Mouse (Mus musculus) liver, postnatal 0 days (tissue): ENCODE measurements around the gene Hnrnpll. TPM values are rescaled to one million over a fixed set of nuclear protein-coding genes. Genes with fewer than 3 reads are reported as not detected.

Source experiments
- ATAC-seq: fragments of 200-750 bp; cut with Nextera tagmentation; 2 replicates; pipeline ENCODE4 v1.8.0; 2017; ENCODE audit warnings: mild to moderate bottlenecking, moderate library complexity
- DNase-seq: peaks from one replicate; pipeline ENCODE4 v3.0.0-alpha.2; 2016
- H3K27ac ChIP-seq: fragments of 300-500 bp; sonication (generic); 2 replicates; pipeline ENCODE4 v1.5.1; 2014; ENCODE audit warnings: antibody characterized with exemption, moderate library complexity, mild to moderate bottlenecking, low read depth
- H3K27me3 ChIP-seq: fragments of 300-500 bp; sonication (generic); 2 replicates; pipeline ENCODE4 v1.6.1; 2014; ENCODE audit warnings: low read length, control low read depth, mixed read lengths; ENCODE audit not compliant: insufficient read depth
- H3K36me3 ChIP-seq: fragments of 300-500 bp; sonication (generic); replicated peaks from 2 replicates; pipeline ENCODE4 v1.6.1; 2014; ENCODE audit warnings: mild to moderate bottlenecking, control low read depth, low read length, moderate library complexity, mixed read lengths; ENCODE audit not compliant: insufficient read depth
- H3K4me1 ChIP-seq: fragments of 300-500 bp; sonication (generic); 2 replicates; pipeline ENCODE4 v1.6.1; 2014; ENCODE audit warnings: antibody characterized with exemption, mild to moderate bottlenecking, control low read depth; ENCODE audit not compliant: insufficient read depth
- H3K4me2 ChIP-seq: fragments of 300-500 bp; sonication (generic); 2 replicates; pipeline ENCODE4 v1.6.1; 2014; ENCODE audit warnings: low read depth, mild to moderate bottlenecking, low read length, moderate library complexity, mixed read lengths
- H3K4me3 ChIP-seq: fragments of 300-500 bp; sonication (generic); 2 replicates; pipeline ENCODE4 v1.5.1; 2014; ENCODE audit warnings: low read depth, low read length
- H3K9ac ChIP-seq: fragments of 300-500 bp; sonication (generic); replicated peaks from 2 replicates; pipeline ENCODE4 v1.6.1; 2014; ENCODE audit warnings: mild to moderate bottlenecking, moderate library complexity
- H3K9me3 ChIP-seq: fragments of 300-500 bp; sonication (generic); 2 replicates; pipeline ENCODE4 v1.6.1; 2016; ENCODE audit warnings: mild to moderate bottlenecking, control low read depth, low read length, mixed read lengths
- CTCF ChIP-seq: sonication (generic); IDR thresholded peaks from 2 replicates; pipeline ENCODE4 v1.5.1; 2016; ENCODE audit warnings: antibody characterized with exemption, low read depth
- EP300 ChIP-seq: IDR thresholded peaks from 2 replicates; pipeline ENCODE4 v1.6.1; 2016; ENCODE audit warnings: antibody characterized with exemption, low read depth, mild to moderate bottlenecking
- WGBS: fragments of 180-500 bp; shearing (Covaris S2); extraction: QIAGEN DNeasy Blood & Tissue Kit; methylation state at CpG from one replicate; pipeline ENCODE4 v1.1.7; 2014; ENCODE audit not compliant: insufficient replicate concordance; 5-methylcytosine and 5-hydroxymethylcytosine counted together
- polyA plus RNA-seq: library from polyadenylated mRNA; unstranded; fragments of >200 nt; fragmentation: Nextera tagmentation; extraction: Ambion mirVana; gene quantifications from 2 replicates; pipeline ENCODE4 v1.2.1, GENCODE M21; 2015

Hnrnpll gene
- polyA plus RNA-seq: 13.4 and 14.9 TPM in 2 replicates

GRCm38 (mm10) chr17:80061783-80062619 lies at the start of gene Hnrnpll:
Gene Hnrnpll (minus strand): TSS chr17:80062334.
- no peak for TF ChIP-seq CTCF
- TF ChIP-seq EP300: peak; percentile 75; the same call in 1 of the 2 replicates
- H3K9me3 ChIP-seq: no peaks in the 10 kb centered on the region
- peak; percentile 96 for ATAC-seq
- H3K9ac ChIP-seq: peak within 1 kb of the TSS; percentile 97
- H3K36me3 ChIP-seq: no peaks in the 10 kb centered on the region
- DNase-seq: peak; percentile 97
- peak within 1 kb of the TSS; percentile 99 for H3K27ac ChIP-seq
- no peaks in the 10 kb centered on the region for H3K27me3 ChIP-seq
- H3K4me3 ChIP-seq: peak within 1 kb of the TSS; percentile 95
- WGBS: 1% methylated on average over 81 of the region's 97 CpGs
- H3K4me2 ChIP-seq: peak within 1 kb of the TSS; percentile 81
- H3K4me1 ChIP-seq: peaks cover 19% of the 10 kb centered on the region; the same call in 1 of the 2 replicates

DNA sequence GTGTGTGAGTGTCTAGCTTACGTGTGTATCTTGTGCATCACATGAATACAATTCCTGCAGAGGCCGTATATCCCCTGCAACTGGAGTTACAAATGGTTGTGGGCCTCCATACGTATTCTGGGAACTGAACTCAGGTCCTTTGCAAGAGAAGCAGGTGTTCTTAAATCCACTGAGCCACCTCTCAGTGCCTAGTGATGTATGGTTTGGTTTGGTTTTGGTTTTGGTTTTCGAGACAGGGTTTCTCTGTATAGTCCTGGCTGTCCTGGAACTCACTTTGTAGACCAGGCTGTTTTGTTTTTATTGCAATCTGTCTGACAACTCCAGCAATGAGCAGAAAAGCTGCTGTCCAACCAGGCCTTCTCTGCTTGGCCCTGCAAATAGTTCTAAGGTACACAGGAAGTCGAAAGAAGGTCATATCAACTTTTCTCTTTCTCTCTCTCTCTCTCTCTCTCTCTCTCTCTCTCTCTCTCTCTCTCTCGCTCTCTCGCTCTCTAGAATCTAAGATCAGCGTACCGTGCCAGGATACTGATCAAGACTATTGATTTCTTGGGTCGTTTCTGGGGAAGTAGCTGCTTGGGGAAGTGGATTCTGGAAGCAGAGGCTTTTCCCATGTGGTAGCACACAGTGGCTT lies 43.3 kb upstream of the Hnrnpll start:
- Histone ChIP-seq H3K4me3 (no peak overlapping the region), H3K9me3 (no peaks in the 10 kb centered on the region), H3K27me3 (no peaks in the 10 kb centered on the region), H3K4me1 (no peaks in the 10 kb centered on the region), H3K4me2 (no peak overlapping the region), H3K9ac (no peak overlapping the region), H3K27ac (no peak overlapping the region), H3K36me3 (no peaks in the 10 kb centered on the region)
- 71% methylated on average over 10 of the region's 10 CpGs for WGBS
- TF ChIP-seq CTCF (no peak), EP300 (no peak)
- no peak for ATAC-seq
- DNase-seq: no peak

- H3K4me2 ChIP-seq: no peak overlapping the region
- DNase-seq (no peak), ATAC-seq (no peak)
Measured at GRCm38 (mm10) chr17:80099823-80100222, 37.7 kb upstream of the Hnrnpll start.

GRCm38 (mm10) chr17:80097221-80097620 lies 35.1 kb upstream of the Hnrnpll start:
- H3K4me3 ChIP-seq: no peak overlapping the region
- no peak overlapping the region for H3K9ac ChIP-seq
- DNase-seq (no peak), ATAC-seq (no peak)
- 49% methylated on average over 2 of the region's 2 CpGs for WGBS
- no peaks in the 10 kb centered on the region for H3K36me3 ChIP-seq
- H3K27ac ChIP-seq: no peak overlapping the region
- H3K4me2 ChIP-seq: no peak overlapping the region
- no peaks in the 10 kb centered on the region for H3K27me3 ChIP-seq
- H3K9me3 ChIP-seq: no peaks in the 10 kb centered on the region
- H3K4me1 ChIP-seq: peaks cover 6% of the 10 kb centered on the region; the same call in 1 of the 2 replicates
- no peak for TF ChIP-seq EP300
- TF ChIP-seq CTCF: no peak

More at GRCm38 (mm10) chr17:80099823-80100222, 37.7 kb upstream of the Hnrnpll start:
- Histone ChIP-seq H3K27ac (no peak overlapping the region), H3K27me3 (no peaks in the 10 kb centered on the region), H3K9ac (no peak overlapping the region), H3K4me3 (no peak overlapping the region), H3K4me1 (peaks cover 6% of the 10 kb centered on the region; the same call in 1 of the 2 replicates), H3K36me3 (no peaks in the 10 kb centered on the region), H3K9me3 (no peaks in the 10 kb centered on the region)
- TF ChIP-seq CTCF (no peak), EP300 (no peak)
- WGBS: 61% methylated on average over 6 of the region's 6 CpGs

GRCm38 (mm10) chr17:80096720-80097114 lies 34.6 kb upstream of the Hnrnpll start:
- Histone ChIP-seq H3K4me2 (no peak overlapping the region; the same call in 1 of the 2 replicates), H3K9me3 (no peaks in the 10 kb centered on the region), H3K36me3 (no peaks in the 10 kb centered on the region), H3K27me3 (no peaks in the 10 kb centered on the region), H3K9ac (no peak overlapping the region), H3K27ac (peak overlapping the region; percentile 72), H3K4me3 (no peak overlapping the region), H3K4me1 (peaks cover 6% of the 10 kb centered on the region; the same call in 1 of the 2 replicates)
- ATAC-seq: peak; percentile 53; the same call in 1 of the 2 replicates
- no peak for DNase-seq
- TF ChIP-seq EP300 (no peak), CTCF (no peak)
- WGBS: 63% methylated on average over 8 of the region's 8 CpGs

DNA sequence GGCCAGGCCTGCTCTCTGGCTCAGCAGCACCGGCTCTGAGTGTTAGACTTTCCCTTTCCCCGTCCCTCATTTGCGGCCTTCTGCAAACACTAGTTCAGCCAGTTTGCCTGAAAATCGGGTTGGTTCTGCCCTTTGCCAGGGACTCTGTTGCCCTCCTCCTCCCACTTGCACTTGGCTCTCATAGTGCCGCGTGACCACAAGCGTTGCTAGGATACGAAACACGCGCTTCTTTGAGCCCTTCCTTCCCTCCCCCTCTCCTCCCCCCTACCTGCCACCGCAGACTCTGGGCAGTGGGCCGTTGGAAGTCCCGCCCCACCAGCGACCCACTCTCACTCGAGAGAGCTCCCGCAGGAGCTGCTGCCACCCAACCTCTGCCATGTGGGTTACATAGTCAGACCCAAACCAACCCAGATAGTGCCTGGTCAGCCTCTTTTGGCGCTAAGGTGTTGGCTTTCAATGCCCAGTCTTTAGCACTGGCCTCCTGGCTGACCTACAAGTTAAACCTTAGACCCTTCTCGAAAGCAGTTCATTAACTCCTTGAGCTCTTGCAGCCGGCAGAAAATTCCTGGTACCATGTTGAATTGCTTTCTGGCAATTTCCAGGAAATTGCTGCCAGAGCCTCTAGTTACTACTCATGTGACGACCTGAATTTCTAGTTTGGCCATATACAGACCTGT lies 34.0 kb upstream of the Hnrnpll start:
- TF ChIP-seq EP300 (no peak), CTCF (no peak)
- peak overlapping the region; percentile 38 for H3K9ac ChIP-seq
- H3K4me1 ChIP-seq: peaks cover 6% of the 10 kb centered on the region; the same call in 1 of the 2 replicates
- H3K27me3 ChIP-seq: no peaks in the 10 kb centered on the region
- no peaks in the 10 kb centered on the region for H3K9me3 ChIP-seq
- peak overlapping the region; percentile 60 for H3K4me2 ChIP-seq
- H3K4me3 ChIP-seq: peak overlapping the region; percentile 11; the same call in 1 of the 2 replicates
- peak; percentile 69 for DNase-seq
- peak overlapping the region; percentile 72 for H3K27ac ChIP-seq
- WGBS: 15% methylated on average over 20 of the region's 20 CpGs
- ATAC-seq: peak; percentile 90
- H3K36me3 ChIP-seq: no peaks in the 10 kb centered on the region
